Mouse (Mus musculus) lung, adult 2 months (tissue): ENCODE results near the gene Fbxo24. TPM values are rescaled to one million over a fixed set of nuclear protein-coding genes. Genes with fewer than 3 reads are reported as not detected.

Experiments used
- DNase-seq: peaks from one replicate; pipeline ENCODE4 v3.0.0; 2022
- H3K4me1 ChIP-seq: fragments of 200-500 bp; 2 replicates; pipeline ENCODE4 v1.6.1; 2011; ENCODE audit warnings: low read length; ENCODE audit not compliant: control insufficient read depth, insufficient read depth
- H3K4me3 ChIP-seq: fragments of 200-500 bp; replicated peaks from 2 replicates; pipeline ENCODE3; 2011; ENCODE audit warnings: low read depth, mild to moderate bottlenecking, control low read depth, low read length; ENCODE audit errors: extremely low read depth
- CTCF ChIP-seq: fragments of 200-500 bp; IDR thresholded peaks from 2 replicates; pipeline ENCODE4 v1.5.1; 2011; ENCODE audit warnings: mild to moderate bottlenecking, low read length, control low read depth; ENCODE audit not compliant: insufficient read depth
- POLR2A ChIP-seq: fragments of 200-500 bp; IDR thresholded peaks from 2 replicates; pipeline ENCODE4 v1.6.1; 2011; ENCODE audit warnings: low read depth, mild to moderate bottlenecking, control low read depth, low read length, borderline replicate concordance; ENCODE audit errors: extremely low read depth
- WGBS: fragments of 180-500 bp; shearing (Covaris S2); methylation state at CpG from one replicate; pipeline ENCODE4 v1.1.7; 2018; 5-methylcytosine and 5-hydroxymethylcytosine counted together
- polyA plus RNA-seq: library from polyadenylated mRNA; depleted of rRNA; stranded (reverse); fragments of >200 nt; gene quantifications from 2 replicates; pipeline ENCODE4 v1.2.3, GENCODE M21; 2012; rRNA removed

Fbxo24 gene
- polyA plus RNA-seq, 1 experiment = 1.0 TPM

DNA sequence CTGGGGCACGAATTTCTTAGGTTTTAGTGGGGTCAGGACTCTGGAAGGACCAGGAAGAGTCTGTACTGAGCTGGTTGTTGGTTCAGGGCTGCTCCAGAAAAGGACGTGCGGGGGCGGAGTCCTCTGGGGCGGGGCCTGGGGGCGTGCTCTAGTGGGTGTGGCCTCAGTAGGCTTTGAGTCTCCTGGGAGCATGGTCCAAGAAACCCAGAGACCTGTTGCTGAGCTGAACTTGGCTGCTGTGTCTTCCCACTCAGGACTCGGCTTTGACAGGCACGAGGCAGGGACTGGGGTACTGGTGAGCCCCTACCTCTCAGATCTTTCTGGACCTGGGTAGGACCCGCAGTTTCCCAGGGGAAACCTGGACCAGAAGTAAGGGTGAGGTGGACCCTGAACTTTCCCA, 59.1 kb downstream of the Fbxo24 start, which contains the start of gene Tfr2:
TSS of gene Tfr2 (plus strand) at position 176 of the 400 bp plus-strand sequence.
- Histone ChIP-seq H3K4me1 (peaks cover 2% of the 10 kb centered on the region; the same call in 1 of the 2 replicates), H3K4me3 (no peak within 1 kb of the TSS)
- peak; percentile 54 for DNase-seq
- TF ChIP-seq CTCF (no peak), POLR2A (no peak)
- WGBS = 20% methylated on average over 9 of the region's 9 CpGs

DNA sequence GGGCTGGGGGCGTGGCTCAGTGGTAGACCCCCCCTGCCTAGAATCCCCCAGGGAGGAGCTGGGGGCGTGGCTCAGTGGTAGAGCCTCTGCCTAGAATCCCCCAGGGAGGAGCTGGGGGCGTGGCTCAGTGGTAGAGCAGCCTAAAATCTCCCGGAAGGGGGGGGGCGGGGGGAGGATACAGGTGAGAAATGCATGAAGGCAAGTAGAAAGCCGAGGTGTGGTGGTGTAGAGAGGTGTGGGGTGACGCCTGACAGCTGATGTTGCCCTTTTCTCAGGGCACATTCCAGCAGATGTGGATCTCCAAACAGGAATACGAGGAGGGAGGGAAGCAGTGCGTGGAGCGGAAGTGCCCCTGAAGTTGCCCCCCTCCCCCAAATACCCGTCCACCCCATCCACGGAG, 59.8 kb downstream of the Fbxo24 start:
- Histone ChIP-seq H3K4me3 (no peak overlapping the region), H3K4me1 (no peaks in the 10 kb centered on the region)
- TF ChIP-seq POLR2A (no peak), CTCF (no peak)
- DNase-seq = no peak
- WGBS = 51% methylated on average over 12 of the region's 12 CpGs

DNA sequence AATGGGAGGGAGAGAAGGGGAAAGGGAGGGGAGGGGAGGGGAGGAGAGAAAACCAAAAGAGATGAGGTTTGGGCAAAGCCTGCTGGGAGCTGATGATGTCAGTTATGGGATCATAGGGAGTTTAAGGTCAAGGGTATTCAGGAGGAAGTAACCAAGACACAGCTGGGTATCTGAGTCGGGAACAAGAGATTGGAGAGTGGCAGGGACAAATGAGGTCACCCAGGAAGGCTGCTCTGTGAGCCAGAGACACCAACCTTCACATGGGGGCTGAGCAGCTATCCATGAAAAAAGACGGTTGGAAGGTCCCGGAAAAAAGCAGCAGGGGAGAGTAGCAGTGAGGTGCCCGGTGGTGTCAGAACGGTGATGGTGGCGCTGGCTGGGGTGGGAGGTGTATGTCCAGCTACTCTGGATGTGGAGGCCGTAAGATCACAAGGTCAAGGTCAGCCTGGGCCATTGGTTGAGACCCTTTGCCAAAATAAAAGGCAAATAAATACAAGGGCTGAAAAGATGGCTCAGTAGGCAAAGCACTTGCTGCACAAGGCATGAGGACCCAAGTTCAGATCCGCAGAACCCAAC, 60.5 kb downstream of the Fbxo24 start:
- DNase-seq = no peak
- no peak overlapping the region for H3K4me3 ChIP-seq
- no peaks in the 10 kb centered on the region for H3K4me1 ChIP-seq
- WGBS = 75% methylated on average over 8 of the region's 8 CpGs
- TF ChIP-seq POLR2A = no peak
- no peak for TF ChIP-seq CTCF

DNA sequence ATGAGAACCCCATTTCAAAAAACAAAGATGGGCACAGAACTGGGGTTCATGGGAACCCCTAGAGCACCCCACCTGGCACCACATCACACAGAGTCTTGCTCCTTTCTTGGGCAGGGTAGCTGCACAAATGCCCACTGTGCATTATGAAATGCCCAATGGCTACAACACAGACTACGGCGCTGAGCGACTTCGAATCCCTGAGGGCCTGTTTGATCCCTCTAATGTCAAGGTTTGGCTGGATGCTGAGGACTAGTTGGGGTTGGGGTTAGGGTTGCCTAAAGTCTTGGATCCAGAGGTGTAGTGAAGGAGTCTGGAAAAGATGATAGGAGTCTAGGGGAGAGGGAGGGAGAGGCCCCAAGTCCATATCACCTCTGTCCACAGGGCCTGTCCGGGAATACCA, 62.4 kb downstream of the Fbxo24 start:
- WGBS = 90% methylated on average over 5 of the region's 5 CpGs
- TF ChIP-seq CTCF (no peak), POLR2A (no peak)

GRCm38 (mm10) chr5:137565744-137566143, 63.1 kb downstream of the Fbxo24 start:
- 65% methylated on average over 6 of the region's 6 CpGs for WGBS
- Histone ChIP-seq H3K4me1 (no peaks in the 10 kb centered on the region), H3K4me3 (no peak overlapping the region)
- TF ChIP-seq CTCF (no peak), POLR2A (no peak)
- no peak for DNase-seq

More for the DNA sequence above, 62.4 kb downstream of the Fbxo24 start:
- H3K4me3 ChIP-seq = no peak overlapping the region
- H3K4me1 ChIP-seq = no peaks in the 10 kb centered on the region
- DNase-seq = no peak

DNA sequence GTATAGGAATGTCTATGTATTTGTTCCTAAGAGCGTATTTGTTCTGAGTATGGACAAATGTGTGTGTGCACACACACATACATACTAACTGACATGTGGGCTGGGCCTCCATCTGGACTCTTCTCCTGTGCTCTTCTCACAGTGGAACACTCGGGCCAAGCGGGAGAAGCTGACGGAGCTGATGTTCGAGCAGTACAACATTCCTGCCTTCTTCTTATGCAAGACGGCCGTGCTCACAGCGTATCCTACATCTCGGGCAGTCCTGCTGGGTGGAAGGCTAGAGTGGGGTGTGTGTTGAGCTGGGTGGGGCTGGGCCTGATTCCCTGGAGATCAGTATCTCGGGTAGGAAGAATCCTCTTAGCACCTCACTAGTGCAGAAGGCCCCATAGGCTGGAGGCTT, 65.8 kb downstream of the Fbxo24 start:
- 63% methylated on average over 10 of the region's 10 CpGs for WGBS
- Histone ChIP-seq H3K4me3 (no peak overlapping the region), H3K4me1 (no peaks in the 10 kb centered on the region)
- no peak for DNase-seq
- TF ChIP-seq CTCF (no peak), POLR2A (no peak)

Other genes with a start within 250 kb of the Fbxo24 start
- gene Zan, start 151.9 kb downstream of the Fbxo24 start, polyA plus RNA-seq = 0.45 and 0.83 TPM in 2 replicates
- gene Pop7, start 126.5 kb downstream of the Fbxo24 start, polyA plus RNA-seq = 28.4 and 32.4 TPM in 2 replicates
- 37.0 and 45.3 TPM in 2 replicates for gene Gigyf1, start 110.5 kb downstream of the Fbxo24 start, polyA plus RNA-seq
- not detected in 2 replicates for gene Epo, start 95.8 kb downstream of the Fbxo24 start, polyA plus RNA-seq
- gene Gnb2, start 95.5 kb downstream of the Fbxo24 start, polyA plus RNA-seq = 1,063 and 1,258 TPM in 2 replicates
- 0.07 TPM in 1 of 2 replicates, not detected in the other for gene Actl6b, start 75.5 kb downstream of the Fbxo24 start, polyA plus RNA-seq
- gene Tfr2, start 59.2 kb downstream of the Fbxo24 start, polyA plus RNA-seq = 0.54 and 0.69 TPM in 2 replicates
- 89.1 and 103 TPM in 2 replicates for gene Mospd3, start 27.9 kb downstream of the Fbxo24 start, polyA plus RNA-seq
- gene Pcolce, start 15.2 kb downstream of the Fbxo24 start, polyA plus RNA-seq = 280 and 290 TPM in 2 replicates
- gene Lrch4, start 119 bp upstream of the Fbxo24 start, polyA plus RNA-seq = 79.4 and 105 TPM in 2 replicates
- 63.8 and 65.2 TPM in 2 replicates for gene Gm20605, start 173 bp upstream of the Fbxo24 start, polyA plus RNA-seq
- gene Sap25, start 12.3 kb upstream of the Fbxo24 start, polyA plus RNA-seq = 150 and 162 TPM in 2 replicates
- 3.6 and 4.4 TPM in 2 replicates for gene Irs3, start 16.7 kb upstream of the Fbxo24 start, polyA plus RNA-seq
- gene Agfg2, start 55.7 kb upstream of the Fbxo24 start, polyA plus RNA-seq = 22.4 and 24.3 TPM in 2 replicates
- gene Nyap1, start 112.6 kb upstream of the Fbxo24 start, polyA plus RNA-seq = 2.3 and 2.4 TPM in 2 replicates
- gene Tsc22d4, start 116.7 kb upstream of the Fbxo24 start, polyA plus RNA-seq = 103 and 110 TPM in 2 replicates
- gene Ppp1r35, start 149.8 kb upstream of the Fbxo24 start, polyA plus RNA-seq = 32.7 and 46.7 TPM in 2 replicates
- 43.3 and 44.2 TPM in 2 replicates for gene Mepce, start 158.7 kb upstream of the Fbxo24 start, polyA plus RNA-seq
- gene Zcwpw1, start 158.8 kb upstream of the Fbxo24 start, polyA plus RNA-seq = 0.49 and 0.60 TPM in 2 replicates
- gene Pilra, start 207.3 kb upstream of the Fbxo24 start, polyA plus RNA-seq = 24.7 and 27.9 TPM in 2 replicates
- 7.3 and 16.5 TPM in 2 replicates for gene Pilrb1, start 229.1 kb upstream of the Fbxo24 start, polyA plus RNA-seq
- gene Pilrb2, start 242.8 kb upstream of the Fbxo24 start, polyA plus RNA-seq = 7.9 and 12.1 TPM in 2 replicates